Mouse (Mus musculus) naive thymus-derived CD4-positive, alpha-beta T cell, adult 2 months (primary cell): ENCODE measurements around the gene Tmem117.

Experiments used
- DNase-seq: peaks from one replicate; pipeline ENCODE4 v3.0.0-alpha.2; 2011; ENCODE audit warnings: low read depth

Gene Tmem117

DNA sequence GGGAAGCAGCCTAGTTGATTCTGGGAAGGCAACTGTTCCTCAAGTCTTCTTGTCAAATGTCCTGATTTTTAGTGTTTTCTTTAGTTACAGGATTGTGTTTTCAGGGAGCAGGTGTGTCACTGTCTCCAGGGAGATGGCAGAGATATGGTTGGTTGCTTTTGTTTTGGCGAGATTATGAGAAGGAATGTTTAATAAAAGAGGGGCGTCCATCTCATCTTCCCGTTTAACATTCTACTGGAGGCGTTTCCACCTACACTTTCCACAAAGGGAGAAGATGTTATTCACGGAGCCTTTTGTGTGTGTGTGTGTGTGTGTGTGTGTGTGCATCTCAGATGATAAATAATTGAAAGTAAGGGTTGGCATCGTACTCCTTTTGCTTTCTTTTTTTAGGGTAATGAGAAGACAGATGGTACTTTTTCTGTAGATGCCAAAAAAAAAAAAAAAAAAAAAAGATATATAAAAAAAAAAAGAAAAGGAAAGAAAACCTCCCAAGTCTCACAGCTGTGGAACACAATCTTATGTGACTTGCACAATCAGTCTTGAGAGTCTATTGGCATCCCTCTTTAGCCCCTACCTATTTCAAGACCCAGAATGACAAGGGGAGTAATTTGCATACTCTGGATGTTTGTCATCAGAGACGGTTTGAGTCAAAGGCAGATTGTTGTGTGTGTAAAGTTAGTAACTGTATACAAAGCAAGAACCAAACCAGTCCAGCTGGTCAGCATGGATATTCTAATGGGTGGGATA lies 142.0 kb downstream of the Tmem117 start:
- no peak for DNase-seq

DNA sequence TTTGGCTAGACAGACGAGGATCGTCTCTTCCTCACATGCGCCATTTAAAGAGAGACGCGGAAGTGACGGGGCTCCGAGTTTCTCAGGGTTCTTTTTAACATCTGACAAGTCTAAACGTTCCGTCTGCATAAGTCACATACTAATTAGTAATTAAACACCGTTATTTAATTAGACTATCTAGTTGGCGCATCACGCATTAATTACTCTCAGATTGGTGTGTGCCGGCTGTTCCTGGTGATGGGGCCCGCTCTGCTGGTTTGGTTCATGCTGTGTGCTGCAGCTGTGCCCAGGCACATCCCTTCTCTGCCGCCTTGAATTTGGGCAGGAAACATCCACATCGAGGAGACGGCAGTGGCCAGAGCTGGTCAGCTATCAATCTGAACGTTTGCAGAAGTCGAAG lies 142.7 kb downstream of the Tmem117 start:
- DNase-seq: no peak

DNA sequence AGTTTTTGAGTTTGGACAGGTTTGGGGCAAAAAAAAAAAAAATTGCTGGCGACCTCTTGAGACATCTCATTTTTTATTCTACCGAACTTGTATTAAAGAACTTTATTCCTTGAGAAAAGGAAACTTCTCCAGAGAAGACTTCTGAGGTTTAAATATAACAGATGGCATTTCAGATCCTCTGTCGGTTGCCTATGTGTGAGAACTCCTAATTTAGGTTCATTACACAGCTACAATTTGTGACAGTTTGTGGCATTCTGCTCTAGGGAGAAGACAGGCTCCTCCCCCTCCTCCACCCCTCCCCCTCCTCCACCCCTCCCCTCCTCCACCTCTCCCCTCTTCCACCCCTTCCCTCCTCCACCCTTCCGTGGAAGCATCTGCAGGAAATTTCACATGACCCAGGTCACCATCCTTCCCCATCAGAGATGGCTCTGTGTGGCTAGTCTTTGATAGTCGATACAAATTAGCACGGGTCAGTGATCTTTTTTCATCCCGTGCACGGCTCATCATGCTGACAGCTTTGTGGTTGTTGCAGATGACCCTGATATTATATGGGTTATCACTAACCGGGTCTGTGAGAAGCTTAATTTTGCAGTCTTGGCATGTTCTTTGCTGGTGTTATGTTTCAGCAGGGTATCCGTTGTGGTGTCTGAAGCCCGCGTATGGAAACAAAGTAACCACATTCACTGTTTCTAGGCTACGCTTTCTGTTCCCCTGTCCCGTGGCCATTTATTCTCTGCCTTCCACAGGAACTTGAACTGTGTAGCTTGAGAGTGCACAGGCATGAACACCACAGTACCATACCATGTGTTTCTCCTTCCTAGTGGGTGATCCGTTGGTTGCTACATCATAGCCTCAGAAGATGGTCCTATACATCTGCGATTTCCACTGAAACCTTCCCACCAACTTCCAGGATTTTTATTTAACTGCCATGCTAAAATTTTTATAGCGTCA lies 147.4 kb downstream of the Tmem117 start:
- DNase-seq: no peak

- DNase-seq: no peak
Observed at GRCm38 (mm10) chr15:94781556-94781955, 152.5 kb downstream of the Tmem117 start.

DNA sequence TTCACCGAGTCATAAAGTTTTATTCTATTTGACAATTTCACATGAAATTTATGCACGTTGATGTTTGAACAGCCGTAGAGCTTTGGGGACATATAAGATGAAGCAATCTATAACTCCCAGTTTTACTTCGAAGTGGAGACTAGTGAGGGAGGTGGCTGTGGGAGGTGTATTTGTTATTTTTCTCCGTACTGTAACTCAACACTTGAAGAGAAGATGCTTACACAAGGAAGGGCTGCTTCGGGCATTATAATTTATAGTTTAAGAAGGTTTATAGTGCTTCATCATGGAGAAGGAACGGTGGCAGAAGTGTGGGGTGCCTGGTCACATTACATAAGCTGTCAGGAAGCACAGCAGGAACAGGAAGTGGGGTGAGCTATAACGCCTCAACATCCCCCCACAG lies 164.4 kb downstream of the Tmem117 start:
- DNase-seq: no peak

DNA sequence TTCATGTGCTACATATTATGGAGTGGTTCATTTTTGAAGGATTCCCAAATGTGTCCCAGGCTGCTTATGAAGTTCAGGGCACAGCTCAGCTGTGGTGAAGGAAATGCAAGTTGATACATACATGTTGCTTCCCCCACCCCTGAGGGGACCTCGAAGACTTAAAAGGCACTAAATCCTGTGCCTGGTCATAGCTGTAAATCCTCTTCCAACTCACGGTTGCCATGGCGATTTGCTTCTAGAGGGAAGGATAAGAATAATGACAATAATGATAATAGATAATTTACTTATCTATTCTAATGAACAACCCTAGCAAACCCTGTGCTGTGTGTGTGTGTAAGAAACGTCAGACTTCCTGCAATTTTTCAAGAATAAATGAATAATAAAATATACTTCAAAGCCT lies 166.5 kb downstream of the Tmem117 start:
- no peak for DNase-seq

DNA sequence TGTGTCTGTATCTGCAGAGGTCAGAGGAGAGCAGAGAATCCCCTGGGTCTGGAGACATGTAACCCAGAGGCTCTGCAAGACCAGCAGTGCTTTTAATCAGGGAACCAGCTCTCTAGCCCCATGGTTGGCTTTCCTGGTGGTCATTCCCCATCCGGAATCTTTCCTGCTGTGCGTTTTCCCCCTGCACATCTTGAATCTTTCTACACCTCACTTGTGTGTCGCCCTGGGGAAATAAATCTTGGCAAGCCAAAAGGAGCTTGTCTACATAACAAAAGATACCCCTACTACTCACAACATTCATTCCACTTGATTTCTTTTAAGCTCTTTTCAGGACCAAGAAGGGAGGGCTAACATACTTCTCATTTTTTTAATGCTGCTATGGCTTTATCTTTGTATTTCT lies 169.2 kb downstream of the Tmem117 start:
- no peak for DNase-seq

DNA sequence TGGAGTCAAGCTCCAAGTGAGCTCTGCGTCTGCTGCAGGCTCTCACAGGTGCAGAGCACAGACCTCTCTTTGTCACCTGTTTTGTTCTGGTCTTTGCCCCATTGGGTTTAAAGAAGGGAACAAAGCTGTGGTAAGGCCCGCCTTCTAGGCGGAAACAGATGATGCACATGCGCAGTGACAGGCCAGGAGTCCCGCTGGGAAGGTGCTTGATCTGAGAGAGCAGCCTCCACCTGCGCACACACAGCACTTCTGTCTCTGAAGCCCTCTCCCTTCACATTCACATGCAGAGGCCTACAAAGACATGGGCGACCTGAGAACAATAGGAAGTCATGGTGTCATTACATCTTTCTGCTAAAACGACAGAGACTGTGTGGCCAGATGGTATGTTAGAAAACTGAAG lies 172.4 kb downstream of the Tmem117 start:
- no peak for DNase-seq

DNA sequence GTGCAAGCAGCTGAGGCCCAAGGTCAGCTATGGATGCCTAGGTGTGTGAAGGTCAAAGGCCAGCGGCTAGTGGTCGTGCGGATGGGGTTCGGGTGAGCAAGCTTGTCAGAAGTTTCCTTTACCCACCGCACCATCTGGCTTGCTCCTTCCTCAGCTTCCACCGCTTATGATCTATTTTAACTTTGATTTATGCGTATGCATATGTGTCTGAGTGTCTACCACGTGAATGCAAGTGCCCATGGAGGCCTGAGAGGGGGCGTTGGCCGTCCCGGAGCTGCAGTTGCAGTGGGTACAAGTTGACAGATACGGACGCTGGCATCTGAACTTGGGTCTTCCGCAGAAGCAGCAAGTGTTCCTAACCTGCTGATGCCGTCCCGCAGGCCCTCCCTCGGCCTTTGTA lies 173.8 kb downstream of the Tmem117 start:
- no peak for DNase-seq

GRCm38 (mm10) chr15:94803624-94804342 lies 174.8 kb downstream of the Tmem117 start:
- no peak for DNase-seq

- no peak for DNase-seq
Observed at GRCm38 (mm10) chr15:94806005-94806404, 177.0 kb downstream of the Tmem117 start.

- DNase-seq: no peak
Observed at GRCm38 (mm10) chr15:94811550-94811949, 182.5 kb downstream of the Tmem117 start.

- no peak for DNase-seq
Observed at GRCm38 (mm10) chr15:94814213-94815100, 185.4 kb downstream of the Tmem117 start.

DNA sequence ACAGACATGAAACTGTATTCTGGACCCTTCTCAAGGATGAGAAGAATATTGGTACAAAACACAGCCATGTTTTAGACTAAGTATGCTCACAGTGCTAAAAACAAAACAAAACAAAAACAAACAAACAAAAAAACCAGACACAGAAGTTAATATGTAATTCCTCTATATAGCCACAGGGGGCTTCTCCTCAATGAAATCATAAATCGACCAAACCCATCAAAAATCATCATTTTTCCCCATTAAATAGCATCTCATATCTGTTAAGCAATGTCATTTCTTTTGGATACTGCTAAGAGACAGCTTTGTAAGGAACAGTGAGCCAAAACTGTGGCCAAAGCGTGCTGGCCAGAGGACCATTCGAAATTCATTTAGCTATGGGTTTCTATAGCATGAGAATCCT lies 206.6 kb downstream of the Tmem117 start:
- DNase-seq: no peak

DNA sequence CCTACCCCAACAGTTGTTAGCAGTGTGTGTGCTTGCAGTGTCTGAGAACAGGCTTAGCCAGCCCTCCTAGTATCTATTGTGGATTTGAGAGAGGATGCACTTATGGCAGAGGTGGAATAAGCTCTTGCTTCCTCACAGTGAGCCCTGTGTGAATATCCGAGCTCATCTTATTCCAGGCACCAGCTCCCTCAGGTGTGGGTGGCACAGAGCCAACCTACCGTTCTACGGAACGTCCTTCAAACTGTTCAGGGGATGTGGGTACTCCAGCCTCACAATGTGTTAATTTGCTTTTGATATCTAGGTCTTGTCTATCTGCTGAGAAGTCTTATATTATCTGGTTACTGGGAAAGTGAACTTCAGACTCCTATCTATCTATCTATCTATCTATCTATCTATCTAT lies 209.6 kb downstream of the Tmem117 start:
- DNase-seq: no peak

DNA sequence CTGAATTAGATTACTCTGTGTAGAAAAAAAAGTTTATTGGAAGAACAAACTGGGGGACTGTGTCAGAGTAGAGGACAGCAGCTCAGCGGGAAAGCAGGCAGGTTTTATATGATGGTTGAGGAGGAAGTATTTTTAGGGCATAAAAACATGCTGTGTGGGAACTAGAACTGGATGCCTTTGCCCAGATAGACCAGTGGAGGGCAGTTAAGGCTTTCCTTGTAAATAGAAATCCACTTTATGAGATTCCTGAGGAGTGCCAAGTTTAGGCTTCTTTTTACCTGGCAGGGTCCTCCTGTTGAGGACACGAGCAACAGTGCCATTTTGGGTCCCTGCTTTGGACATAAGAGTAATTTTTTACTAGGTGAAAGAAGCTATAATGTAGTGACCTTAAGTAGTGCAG lies 218.5 kb downstream of the Tmem117 start:
- DNase-seq: no peak

DNA sequence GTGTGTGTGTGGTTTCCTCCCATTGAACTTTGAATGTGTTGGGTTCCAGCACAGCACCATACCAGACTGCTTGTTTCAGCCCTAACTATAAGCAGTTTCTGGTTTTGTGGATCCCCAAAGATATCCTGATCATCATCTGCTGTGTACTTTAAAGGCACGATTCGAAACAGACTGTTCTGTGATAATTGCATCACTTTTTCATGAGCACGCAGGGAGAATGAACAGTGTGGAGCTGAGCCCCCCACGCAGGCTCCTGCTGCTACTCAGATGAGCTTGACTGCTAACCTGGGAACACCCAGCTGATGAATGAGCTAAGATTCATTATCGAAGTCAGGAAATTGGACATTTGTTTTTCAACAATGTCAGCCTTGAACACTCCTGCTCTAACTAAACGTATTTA lies 230.6 kb downstream of the Tmem117 start:
- no peak for DNase-seq

GRCm38 (mm10) chr15:94861173-94861572 lies 232.1 kb downstream of the Tmem117 start:
- DNase-seq: no peak

DNA sequence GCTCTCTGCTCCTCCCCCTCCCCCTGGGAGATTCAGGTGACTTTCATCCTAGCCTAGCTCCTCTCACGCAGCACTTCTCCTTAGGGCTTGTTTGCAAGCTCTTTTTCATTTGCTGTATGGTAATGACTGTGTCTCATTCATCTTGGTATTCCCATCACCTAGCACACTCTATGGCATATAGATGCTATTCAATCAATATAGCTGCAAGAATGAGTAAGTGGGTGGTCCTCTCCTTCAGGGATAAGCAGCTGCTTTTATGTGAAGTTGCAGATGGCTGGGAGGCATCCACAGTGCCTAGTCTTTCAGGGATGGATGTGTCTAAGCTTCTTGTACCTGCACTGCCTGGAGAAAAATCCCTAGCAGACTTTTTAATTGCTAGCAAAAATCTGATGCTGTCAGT lies 235.1 kb downstream of the Tmem117 start:
- no peak for DNase-seq

DNA sequence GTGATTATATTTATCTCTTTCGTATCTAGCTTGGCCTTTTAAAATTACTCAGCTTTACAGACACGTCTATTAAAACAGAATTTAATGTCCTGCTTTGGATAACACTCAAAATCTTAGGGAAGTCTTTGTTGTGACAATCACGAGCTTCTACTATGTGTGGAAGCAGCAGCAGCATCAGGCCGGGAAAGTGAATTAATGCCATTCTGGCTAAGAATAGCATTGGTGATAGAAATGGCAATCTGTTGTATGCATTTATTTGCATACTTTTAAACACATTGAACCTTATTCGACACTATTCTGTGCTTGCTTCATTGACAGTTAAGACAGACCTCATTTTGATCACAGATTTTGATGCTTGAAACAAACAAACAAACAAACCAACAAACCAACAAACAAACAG lies 239.3 kb downstream of the Tmem117 start:
- DNase-seq: no peak

DNA sequence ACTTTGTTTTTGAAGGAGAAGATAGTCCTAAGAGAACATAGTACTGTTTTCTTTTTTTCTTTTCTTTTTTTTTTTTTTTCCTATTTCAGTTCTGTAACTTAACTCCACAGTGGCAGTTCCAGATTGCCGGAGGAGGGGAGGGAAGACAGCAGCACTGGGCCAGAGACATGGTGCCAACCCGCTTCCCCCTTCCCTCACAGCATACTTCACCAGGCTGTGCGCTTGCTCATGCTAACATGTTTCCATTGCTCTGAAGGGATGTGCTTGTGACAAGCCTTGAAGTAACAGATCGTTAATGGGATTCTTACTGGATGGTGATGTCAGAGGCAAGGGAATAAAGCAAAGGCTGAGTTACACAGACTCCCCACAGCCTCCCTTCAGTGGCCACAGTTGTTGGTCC lies 256.0 kb downstream of the Tmem117 start:
- no peak for DNase-seq

GRCm38 (mm10) chr15:94893201-94893600 lies 264.2 kb downstream of the Tmem117 start:
- DNase-seq: no peak
